Mouse (Mus musculus) brain, embryonic 14.5 days (tissue): Measurements from ENCODE around the gene Gm17482.

Experiments used
- CTCF ChIP-seq: fragments of 200-500 bp; IDR thresholded peaks from 2 replicates; pipeline ENCODE4 v1.5.1; 2012; ENCODE audit warnings: inconsistent platforms, mild to moderate bottlenecking, moderate library complexity, borderline replicate concordance; ENCODE audit not compliant: insufficient read depth, insufficient read length; ENCODE audit errors: extremely low read depth
- POLR2A ChIP-seq: fragments of 200-500 bp; IDR thresholded peaks from 2 replicates; pipeline ENCODE4 v1.6.1; 2012; ENCODE audit warnings: mild to moderate bottlenecking, inconsistent platforms, borderline replicate concordance; ENCODE audit not compliant: poor library complexity, insufficient read depth, insufficient read length, severe bottlenecking; ENCODE audit errors: extremely low read depth

DNA sequence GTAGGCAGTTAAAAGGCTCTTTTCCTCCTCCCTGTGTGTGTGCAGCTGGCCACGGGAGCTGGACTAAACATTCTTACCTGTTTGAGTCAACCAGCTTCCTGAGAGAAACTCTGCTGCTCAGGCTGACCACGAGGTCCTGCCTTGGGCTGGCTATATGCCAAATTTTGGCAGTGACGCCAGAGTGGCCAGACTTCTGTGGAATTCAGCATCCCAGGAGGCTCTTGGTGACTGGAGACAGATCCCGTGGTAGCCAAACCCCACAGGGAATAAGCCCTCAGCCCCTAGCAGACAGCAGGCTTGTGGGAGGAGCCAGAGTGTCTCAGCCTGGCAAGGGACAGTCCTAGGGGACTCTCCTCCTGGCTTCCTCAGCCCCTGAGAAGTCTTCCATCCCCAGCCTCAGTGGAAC lies 44.7 kb downstream of the Gm17482 start:
- TF ChIP-seq POLR2A (no peak), CTCF (no peak)
